Mouse (Mus musculus) lung, embryonic 15.5 days (tissue): ENCODE measurements at regions not wholly inside any gene's neighbourhood (a gene's known extent, or its start where the extent isn't known, plus 50 kb on each side); places are given as distances from the start of the nearest gene placed in this dataset.
A peak's percentile ranks its signal among the peaks of the same experiment; 100 is the strongest.
"Not testable (repeated sequence)": the region's sequence is repeated elsewhere in the genome, so short reads cannot be mapped to it uniquely, and the experiment has no call there.

Experiments
- ATAC-seq: fragments of 200-750 bp; cut with Nextera tagmentation; 2 replicates; pipeline ENCODE4 v1.8.0; 2017; ENCODE audit warnings: moderate number of reproducible peaks, borderline replicate concordance; ENCODE audit not compliant: low FRiP score, low TSS enrichment; ENCODE audit errors: extremely low read depth
- H3K27ac ChIP-seq: fragments of 300-500 bp; sonication (generic); 2 replicates; pipeline ENCODE4 v1.5.1; 2015; ENCODE audit warnings: moderate library complexity, mild to moderate bottlenecking, inconsistent platforms
- H3K27me3 ChIP-seq: fragments of 300-500 bp; sonication (generic); 2 replicates; pipeline ENCODE4 v1.6.1; 2015; ENCODE audit warnings: inconsistent platforms
- H3K36me3 ChIP-seq: fragments of 300-500 bp; sonication (generic); 2 replicates; pipeline ENCODE4 v1.6.1; 2015; ENCODE audit warnings: inconsistent platforms
- H3K4me1 ChIP-seq: fragments of 300-500 bp; sonication (generic); 2 replicates; pipeline ENCODE4 v1.6.1; 2015; ENCODE audit warnings: inconsistent platforms
- H3K4me2 ChIP-seq: fragments of 300-500 bp; sonication (generic); 2 replicates; pipeline ENCODE4 v1.6.1; 2015; ENCODE audit warnings: inconsistent platforms, mild to moderate bottlenecking, moderate library complexity
- H3K4me3 ChIP-seq: fragments of 300-500 bp; sonication (generic); 2 replicates; pipeline ENCODE4 v1.5.1; 2015; ENCODE audit warnings: mild to moderate bottlenecking, inconsistent platforms
- H3K9ac ChIP-seq: fragments of 300-500 bp; sonication (generic); 2 replicates; pipeline ENCODE4 v1.6.1; 2015; ENCODE audit warnings: inconsistent platforms
- H3K9me3 ChIP-seq: fragments of 300-500 bp; sonication (generic); 2 replicates; pipeline ENCODE4 v1.6.1; 2016; ENCODE audit warnings: inconsistent platforms
- WGBS: fragments of 180-500 bp; shearing (Covaris S2); methylation state at CpG from one replicate; pipeline ENCODE4 v1.1.7; 2015; 5-methylcytosine and 5-hydroxymethylcytosine counted together

GRCm38 (mm10) chr17:91733927-91734324, 641.1 kb upstream of the Nrxn1 start:
- Histone ChIP-seq H3K4me2 (no peak overlapping the region), H3K27ac (no peak overlapping the region), H3K4me3 (no peak overlapping the region), H3K36me3 (no peaks in the 10 kb centered on the region), H3K4me1 (no peaks in the 10 kb centered on the region), H3K9ac (no peak overlapping the region), H3K27me3 (no peaks in the 10 kb centered on the region), H3K9me3 (no peaks in the 10 kb centered on the region)
- ATAC-seq = no peak
- 75% methylated on average over 1 of the region's 1 CpGs for WGBS

- WGBS = 46% methylated on average over 2 of the region's 2 CpGs
- Histone ChIP-seq H3K27me3 (no peaks in the 10 kb centered on the region), H3K36me3 (no peaks in the 10 kb centered on the region), H3K4me2 (no peak overlapping the region), H3K4me1 (no peaks in the 10 kb centered on the region), H3K9ac (no peak overlapping the region), H3K9me3 (no peaks in the 10 kb centered on the region), H3K27ac (no peak overlapping the region), H3K4me3 (no peak overlapping the region)
- no peak for ATAC-seq
Measured at GRCm38 (mm10) chr17:91733174-91733926, 640.5 kb upstream of the Nrxn1 start.

- Histone ChIP-seq H3K4me2 (no peak overlapping the region), H3K27ac (no peak overlapping the region), H3K4me3 (no peak overlapping the region), H3K9me3 (no peaks in the 10 kb centered on the region), H3K9ac (no peak overlapping the region), H3K4me1 (no peaks in the 10 kb centered on the region), H3K36me3 (no peaks in the 10 kb centered on the region), H3K27me3 (no peaks in the 10 kb centered on the region)
- no peak for ATAC-seq
Measured at GRCm38 (mm10) chr17:91710412-91710811, 617.5 kb upstream of the Nrxn1 start.

- Histone ChIP-seq H3K27me3 (no peaks in the 10 kb centered on the region), H3K27ac (no peak overlapping the region), H3K9me3 (no peaks in the 10 kb centered on the region), H3K4me1 (no peaks in the 10 kb centered on the region), H3K36me3 (no peaks in the 10 kb centered on the region), H3K4me2 (no peak overlapping the region), H3K4me3 (no peak overlapping the region), H3K9ac (no peak overlapping the region)
- WGBS = 75% methylated on average over 4 of the region's 4 CpGs
- no peak for ATAC-seq
Measured at GRCm38 (mm10) chr17:91691063-91691462, 598.2 kb upstream of the Nrxn1 start.

GRCm38 (mm10) chr17:91657449-91657848, 564.6 kb upstream of the Nrxn1 start:
- no peak for ATAC-seq
- Histone ChIP-seq H3K4me3 (no peak overlapping the region), H3K9me3 (no peaks in the 10 kb centered on the region), H3K27ac (no peak overlapping the region), H3K27me3 (no peaks in the 10 kb centered on the region), H3K9ac (no peak overlapping the region), H3K4me2 (no peak overlapping the region), H3K4me1 (no peaks in the 10 kb centered on the region), H3K36me3 (no peaks in the 10 kb centered on the region)

GRCm38 (mm10) chr17:91657036-91657435, 564.2 kb upstream of the Nrxn1 start:
- Histone ChIP-seq H3K36me3 (no peaks in the 10 kb centered on the region), H3K9ac (no peak overlapping the region), H3K4me1 (no peaks in the 10 kb centered on the region), H3K4me3 (no peak overlapping the region), H3K9me3 (no peaks in the 10 kb centered on the region), H3K27me3 (no peaks in the 10 kb centered on the region), H3K4me2 (no peak overlapping the region), H3K27ac (no peak overlapping the region)
- no peak for ATAC-seq

- Histone ChIP-seq H3K36me3 (no peaks in the 10 kb centered on the region), H3K4me3 (no peak overlapping the region), H3K9ac (no peak overlapping the region), H3K9me3 (no peaks in the 10 kb centered on the region), H3K4me1 (no peaks in the 10 kb centered on the region), H3K27ac (no peak overlapping the region), H3K4me2 (no peak overlapping the region), H3K27me3 (no peaks in the 10 kb centered on the region)
- ATAC-seq = no peak
Measured at GRCm38 (mm10) chr17:91631915-91632314, 539.0 kb upstream of the Nrxn1 start.

- H3K27me3 ChIP-seq, H3K9ac ChIP-seq, H3K4me3 ChIP-seq, H3K4me1 ChIP-seq, H3K36me3 ChIP-seq, ATAC-seq, H3K27ac ChIP-seq, H3K4me2 ChIP-seq, H3K9me3 ChIP-seq: not testable (repeated sequence)
- 93% methylated on average over 5 of the region's 5 CpGs for WGBS
Measured at GRCm38 (mm10) chr17:91614175-91614574, 521.3 kb upstream of the Nrxn1 start.

- H3K36me3 ChIP-seq = no peaks in the 10 kb centered on the region
- H3K4me1 ChIP-seq = no peaks in the 10 kb centered on the region
Measured at GRCm38 (mm10) chr17:91589120-91589519, 496.2 kb upstream of the Nrxn1 start.

GRCm38 (mm10) chr17:91551058-91551691, 458.3 kb upstream of the Nrxn1 start:
- not testable (repeated sequence) for H3K9ac ChIP-seq, H3K4me2 ChIP-seq, H3K27ac ChIP-seq, H3K4me1 ChIP-seq, H3K4me3 ChIP-seq, H3K36me3 ChIP-seq, H3K9me3 ChIP-seq, H3K27me3 ChIP-seq
- WGBS = 65% methylated on average over 5 of the region's 9 CpGs
- ATAC-seq = peak; percentile 31; the same call in 1 of the 2 replicates

More at GRCm38 (mm10) chr17:91589120-91589519, 496.2 kb upstream of the Nrxn1 start:
- no peaks in the 10 kb centered on the region for H3K27me3 ChIP-seq
- H3K9me3 ChIP-seq = no peaks in the 10 kb centered on the region
- no peak for ATAC-seq
- H3K4me3 ChIP-seq = no peak overlapping the region
- H3K4me2 ChIP-seq = no peak overlapping the region
- no peak overlapping the region for H3K27ac ChIP-seq
- H3K9ac ChIP-seq = no peak overlapping the region

GRCm38 (mm10) chr17:91531488-91531887, 438.6 kb upstream of the Nrxn1 start:
- ATAC-seq = no peak
- no peak overlapping the region for H3K9ac ChIP-seq
- 67% methylated on average over 1 of the region's 1 CpGs for WGBS
- H3K36me3 ChIP-seq = no peaks in the 10 kb centered on the region
- no peak overlapping the region for H3K27ac ChIP-seq
- H3K4me1 ChIP-seq = no peaks in the 10 kb centered on the region
- H3K9me3 ChIP-seq = no peaks in the 10 kb centered on the region
- H3K4me3 ChIP-seq = no peak overlapping the region
- no peak overlapping the region for H3K4me2 ChIP-seq
- H3K27me3 ChIP-seq = no peaks in the 10 kb centered on the region

- H3K27ac ChIP-seq = no peak overlapping the region
- no peaks in the 10 kb centered on the region for H3K27me3 ChIP-seq
- ATAC-seq = no peak
- no peaks in the 10 kb centered on the region for H3K9me3 ChIP-seq
- no peaks in the 10 kb centered on the region for H3K4me1 ChIP-seq
- no peaks in the 10 kb centered on the region for H3K36me3 ChIP-seq
- H3K4me2 ChIP-seq = no peak overlapping the region
- H3K4me3 ChIP-seq = no peak overlapping the region
- no peak overlapping the region for H3K9ac ChIP-seq
Measured at GRCm38 (mm10) chr17:91517256-91517655, 424.4 kb upstream of the Nrxn1 start.
